Mouse (Mus musculus) kidney, embryonic 14.5 days (tissue): Measurements from ENCODE around the gene Tmem17. TPM values are rescaled to one million over a fixed set of nuclear protein-coding genes. Genes with fewer than 3 reads are reported as not detected.

Experiments used
- ATAC-seq: fragments of 200-750 bp; cut with Nextera tagmentation; 2 replicates; pipeline ENCODE4 v1.8.0; 2017; ENCODE audit warnings: moderate number of reproducible peaks, mild to moderate bottlenecking, moderate TSS enrichment, moderate library complexity; ENCODE audit not compliant: low FRiP score, low TSS enrichment
- H3K27ac ChIP-seq: fragments of 300-500 bp; sonication (generic); 2 replicates; pipeline ENCODE4 v1.5.1; 2014; ENCODE audit warnings: low read depth, mild to moderate bottlenecking, low read length, moderate library complexity, mixed read lengths
- H3K27me3 ChIP-seq: fragments of 300-500 bp; sonication (generic); 2 replicates; pipeline ENCODE4 v1.6.1; 2014; ENCODE audit warnings: mild to moderate bottlenecking, low read length; ENCODE audit not compliant: control insufficient read depth, insufficient read depth
- H3K36me3 ChIP-seq: fragments of 300-500 bp; sonication (generic); 2 replicates; pipeline ENCODE4 v1.6.1; 2014; ENCODE audit warnings: low read length, mixed read lengths; ENCODE audit not compliant: control insufficient read depth, insufficient read depth
- H3K4me1 ChIP-seq: fragments of 300-500 bp; sonication (generic); 2 replicates; pipeline ENCODE4 v1.6.1; 2014; ENCODE audit warnings: low read length, mixed read lengths; ENCODE audit not compliant: control insufficient read depth, insufficient read depth
- H3K4me2 ChIP-seq: fragments of 300-500 bp; sonication (generic); replicated peaks from 2 replicates; pipeline ENCODE4 v1.6.1; 2014; ENCODE audit warnings: low read depth, mild to moderate bottlenecking, low read length
- H3K4me3 ChIP-seq: fragments of 300-500 bp; sonication (generic); 2 replicates; pipeline ENCODE4 v1.5.1; 2014; ENCODE audit warnings: mild to moderate bottlenecking, low read length
- H3K9ac ChIP-seq: fragments of 300-500 bp; sonication (generic); 2 replicates; pipeline ENCODE4 v1.6.1; 2014; ENCODE audit warnings: low read depth, mild to moderate bottlenecking, low read length, moderate library complexity
- H3K9me3 ChIP-seq: fragments of 300-500 bp; sonication (generic); 2 replicates; pipeline ENCODE4 v1.6.1; 2016; ENCODE audit warnings: low read length; ENCODE audit not compliant: control insufficient read depth
- WGBS: fragments of 180-500 bp; shearing (Covaris S2); extraction: QIAGEN DNeasy Blood & Tissue Kit; methylation state at CpG from one replicate; pipeline ENCODE4 v1.1.7; 2014; 5-methylcytosine and 5-hydroxymethylcytosine counted together
- polyA plus RNA-seq: library from polyadenylated mRNA; unstranded; fragments of >200 nt; fragmentation: Nextera tagmentation; extraction: Ambion mirVana; gene quantifications from 2 replicates; pipeline ENCODE4 v1.2.1, GENCODE M21; 2014

Gene Tmem17
- polyA plus RNA-seq, 1 experiment from 2014 or later, result 15.8 TPM

DNA sequence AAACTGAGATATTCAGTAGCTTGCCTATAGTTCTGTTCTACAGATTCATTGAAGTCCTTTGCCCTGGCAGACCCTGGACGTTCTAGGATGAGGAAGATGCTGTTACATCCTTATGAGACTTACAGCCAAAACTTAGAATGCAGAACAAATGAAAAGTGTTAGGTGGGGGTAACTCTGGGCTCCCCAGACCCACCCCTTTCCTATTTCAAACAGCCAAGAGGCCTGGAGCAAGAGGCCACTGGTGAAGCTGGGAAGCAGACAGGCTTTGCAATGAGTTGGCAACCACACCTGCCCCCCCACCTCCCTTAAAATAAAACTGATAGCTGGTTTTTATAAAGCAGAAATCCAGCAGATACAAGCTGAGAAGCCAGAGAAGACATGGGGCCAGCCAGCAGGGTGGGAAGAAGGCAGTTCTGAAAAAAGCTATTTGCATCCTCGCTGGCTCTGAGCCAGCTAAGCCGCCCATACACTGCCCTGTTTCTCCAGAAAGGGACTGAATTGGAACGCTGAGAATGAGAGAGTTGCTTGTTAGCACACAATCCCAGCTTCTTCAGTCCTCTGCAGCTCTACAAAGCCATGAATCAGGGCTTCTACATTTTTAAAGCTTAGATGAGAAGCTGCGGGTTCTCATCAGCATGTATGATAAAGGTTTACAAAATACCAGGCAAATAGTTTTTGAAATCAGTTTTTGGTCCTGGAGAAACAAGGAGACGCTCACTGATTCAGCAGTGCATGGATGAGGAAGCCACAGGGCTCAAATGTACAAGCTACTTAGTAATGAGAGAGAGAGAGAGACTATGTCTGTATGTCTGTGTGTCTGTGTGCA, 48.8 kb downstream of the Tmem17 start:
- WGBS, result 49% methylated on average over 6 of the region's 6 CpGs
- H3K27ac ChIP-seq, result no peak overlapping the region
- H3K4me3 ChIP-seq, result no peak overlapping the region
- H3K9me3 ChIP-seq, result no peaks in the 10 kb centered on the region
- peak; percentile 53; the same call in 1 of the 2 replicates for ATAC-seq
- H3K36me3 ChIP-seq, result no peaks in the 10 kb centered on the region
- peaks cover 5% of the 10 kb centered on the region; the same call in 1 of the 2 replicates for H3K4me1 ChIP-seq
- H3K4me2 ChIP-seq, result no peak overlapping the region
- H3K27me3 ChIP-seq, result no peaks in the 10 kb centered on the region
- H3K9ac ChIP-seq, result no peak overlapping the region

DNA sequence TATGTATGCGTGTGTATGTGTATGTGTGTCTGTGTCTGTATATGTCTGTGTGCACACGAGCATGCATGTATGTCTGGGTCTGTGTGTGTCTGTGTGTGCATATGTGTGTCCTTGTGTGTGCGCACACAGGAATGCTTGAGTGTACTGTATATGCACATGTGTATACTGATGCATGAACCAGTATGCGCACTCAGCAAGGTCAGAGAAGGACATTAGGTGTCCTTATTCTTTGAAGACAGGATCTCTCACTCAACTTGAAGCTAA, 49.4 kb downstream of the Tmem17 start:
- Histone ChIP-seq H3K4me1 (peaks cover 5% of the 10 kb centered on the region; the same call in 1 of the 2 replicates), H3K4me2 (no peak overlapping the region), H3K9ac (no peak overlapping the region), H3K27me3 (no peaks in the 10 kb centered on the region), H3K27ac (no peak overlapping the region), H3K36me3 (no peaks in the 10 kb centered on the region), H3K9me3 (no peaks in the 10 kb centered on the region), H3K4me3 (no peak overlapping the region)
- WGBS, result 92% methylated on average over 4 of the region's 4 CpGs
- no peak for ATAC-seq

GRCm38 (mm10) chr11:22563706-22564105, 51.8 kb downstream of the Tmem17 start:
- Histone ChIP-seq H3K4me1 (peaks cover 5% of the 10 kb centered on the region; the same call in 1 of the 2 replicates), H3K36me3 (no peaks in the 10 kb centered on the region), H3K27ac (no peak overlapping the region), H3K27me3 (no peaks in the 10 kb centered on the region), H3K9ac (no peak overlapping the region), H3K9me3 (no peaks in the 10 kb centered on the region), H3K4me2 (no peak overlapping the region), H3K4me3 (no peak overlapping the region)
- WGBS, result 55% methylated on average over 3 of the region's 3 CpGs
- no peak for ATAC-seq

GRCm38 (mm10) chr11:22564676-22565075, 52.8 kb downstream of the Tmem17 start:
- Histone ChIP-seq H3K9ac (no peak overlapping the region), H3K4me2 (no peak overlapping the region), H3K27me3 (no peaks in the 10 kb centered on the region), H3K27ac (no peak overlapping the region), H3K4me3 (no peak overlapping the region), H3K36me3 (no peaks in the 10 kb centered on the region), H3K4me1 (peaks cover 5% of the 10 kb centered on the region; the same call in 1 of the 2 replicates), H3K9me3 (no peaks in the 10 kb centered on the region)
- WGBS, result 89% methylated on average over 3 of the region's 3 CpGs
- ATAC-seq, result no peak

Other genes starting within 250 kb of the Tmem17 start
- gene Ehbp1, start 169.8 kb upstream of the Tmem17 start, polyA plus RNA-seq, result 8.3 and 9.8 TPM in 2 replicates